Mouse (Mus musculus): Measurements from ENCODE around the gene Mst1.

Gene Mst1

DNA sequence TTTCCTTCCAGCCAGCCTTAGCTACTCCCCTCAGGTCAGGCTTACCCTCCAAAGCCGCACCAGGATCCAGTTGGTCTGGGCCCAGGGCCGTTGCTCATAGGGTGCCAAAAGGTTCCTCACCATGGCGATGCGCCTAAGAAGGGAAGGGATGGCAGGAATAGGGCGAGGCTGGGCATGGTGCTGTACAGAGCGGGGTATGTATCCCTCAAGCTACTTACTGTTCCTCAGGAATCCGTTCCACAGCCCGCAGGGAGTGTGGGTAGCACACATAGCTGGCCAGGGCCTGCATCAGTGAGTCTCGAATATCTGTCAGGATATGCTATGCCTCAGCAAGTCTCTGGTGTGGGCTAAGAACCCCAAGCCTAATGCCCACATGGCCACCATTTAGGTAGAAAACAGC is 21.9 kb upstream of the Mst1 start:
- no peak for DNase-seq

DNA sequence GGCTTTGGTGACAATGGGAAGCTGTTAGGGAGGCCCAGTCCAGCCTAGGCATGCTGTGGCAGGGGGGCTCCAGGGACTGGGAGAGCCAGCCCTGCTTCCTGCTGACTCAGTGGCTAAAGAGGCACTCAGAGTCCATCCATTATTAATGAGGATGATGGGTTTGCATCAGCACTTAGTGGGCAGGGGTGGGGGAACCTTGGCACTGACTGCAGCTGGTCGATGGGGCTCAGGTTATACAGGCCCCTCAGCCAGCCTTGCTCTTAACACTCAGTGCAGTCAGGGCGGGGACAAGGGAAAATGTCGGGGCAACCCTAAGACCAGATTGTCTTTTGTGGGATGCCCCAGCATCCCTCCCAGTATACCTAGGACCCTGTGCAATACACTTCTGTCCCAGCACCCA is 18.1 kb upstream of the Mst1 start:
- no peak for DNase-seq

DNA sequence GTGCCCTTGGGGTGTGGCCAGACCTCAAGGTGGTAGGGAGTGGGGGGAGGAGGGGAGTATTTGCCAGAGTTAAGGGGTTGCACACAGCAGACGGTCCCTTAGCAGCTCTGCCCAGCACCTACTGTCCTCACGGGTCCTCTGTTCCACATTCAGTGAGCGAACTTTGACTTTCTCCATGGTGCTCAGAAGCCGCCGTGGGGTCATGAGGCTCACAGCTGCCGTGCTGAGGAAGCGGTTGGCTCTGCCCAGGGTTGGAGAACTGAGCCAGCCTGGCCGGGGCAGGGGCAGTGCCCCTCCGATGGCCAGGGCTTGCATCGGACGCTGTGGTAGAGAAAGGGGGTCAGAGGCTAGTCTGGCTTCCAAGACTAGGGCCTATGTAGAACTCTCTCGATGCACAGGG is 16.9 kb upstream of the Mst1 start:
- DNase-seq, result no peak

DNA sequence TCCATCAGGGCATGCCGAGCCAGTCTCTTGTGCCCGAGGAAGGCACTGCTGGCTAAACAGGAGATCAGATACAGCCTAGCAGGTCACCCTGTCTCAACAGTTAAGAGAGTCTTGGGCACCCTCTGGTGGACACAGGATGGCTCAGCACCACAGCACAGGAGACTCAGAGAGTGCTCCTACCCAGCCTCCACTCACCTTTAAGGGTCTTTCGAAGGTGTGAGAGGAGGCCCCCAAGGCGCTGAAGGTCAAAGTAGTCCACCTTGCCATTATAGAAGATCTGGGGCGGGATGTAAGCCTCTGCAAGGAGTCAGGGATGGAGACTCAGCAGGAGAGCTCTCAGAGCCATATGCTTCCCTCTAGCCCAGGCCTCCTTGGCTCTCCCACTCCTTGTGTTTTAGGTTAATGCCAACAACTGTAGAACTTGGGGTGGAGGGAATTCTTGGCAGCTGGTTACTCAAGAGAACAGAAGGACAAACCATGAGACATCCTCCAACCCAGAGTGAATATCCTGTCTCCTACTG is 14.7 kb upstream of the Mst1 start:
- DNase-seq, result peak; percentile 59 to 69

DNA sequence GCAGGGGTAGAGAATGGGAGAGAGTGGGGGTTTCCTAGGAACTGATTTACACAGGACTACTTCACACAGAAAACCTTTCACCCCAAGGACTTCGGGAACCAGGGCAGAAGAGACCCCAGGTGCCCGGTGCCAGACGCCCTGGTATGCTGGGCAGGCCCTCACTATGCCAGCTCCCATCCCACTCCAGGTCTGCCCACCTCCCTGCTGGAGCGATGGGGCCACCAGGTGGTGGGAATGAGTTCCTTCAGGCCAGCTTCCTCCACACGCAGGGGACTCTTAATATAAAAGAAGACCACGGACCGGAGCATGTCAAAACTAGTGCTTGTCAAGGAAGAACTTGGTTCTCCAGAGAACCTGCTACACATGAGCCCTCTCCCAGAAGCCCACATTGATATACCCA is 13.0 kb upstream of the Mst1 start:
- DNase-seq, result no peak

DNA sequence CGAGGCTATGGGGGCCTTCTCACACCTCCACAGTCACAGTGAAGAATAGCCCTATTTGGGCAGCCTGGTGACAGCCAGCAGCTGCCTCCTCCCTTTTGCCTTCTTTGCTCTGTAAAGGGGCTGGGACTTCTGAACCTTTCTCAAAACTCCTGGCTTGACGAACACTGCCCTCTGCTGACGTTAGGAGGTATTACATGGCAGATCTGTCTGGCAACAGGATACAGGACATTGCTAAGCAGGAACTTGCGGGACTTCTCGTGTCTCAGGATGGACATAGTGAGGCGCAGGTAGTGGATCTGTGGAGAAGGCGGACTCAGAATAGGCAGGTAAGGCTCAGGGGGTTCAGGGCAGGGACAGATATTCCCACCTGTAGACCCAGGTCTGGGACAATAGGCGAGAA is 12.3 kb upstream of the Mst1 start:
- DNase-seq, result peak; percentile 88

DNA sequence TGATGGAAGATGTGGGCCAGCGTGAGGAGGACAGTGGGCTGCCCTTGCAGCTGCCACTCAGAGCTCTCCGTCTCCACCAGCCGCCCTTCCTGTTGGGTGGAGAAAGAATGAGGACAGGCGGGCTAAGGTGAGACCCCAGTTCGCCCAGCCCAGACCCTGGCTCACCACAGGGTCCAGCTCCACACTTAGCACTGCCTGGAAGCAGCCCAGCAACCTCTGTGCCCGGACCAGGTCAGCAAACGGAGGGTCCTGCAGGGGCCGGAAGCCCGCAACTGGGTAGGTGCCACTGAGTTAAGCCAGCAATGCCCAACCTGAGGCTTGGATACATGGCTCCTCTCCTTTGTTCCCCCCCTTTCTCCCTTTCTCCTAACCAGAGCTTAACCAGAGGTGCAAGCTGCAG is 11.2 kb upstream of the Mst1 start:
- no peak for DNase-seq

DNA sequence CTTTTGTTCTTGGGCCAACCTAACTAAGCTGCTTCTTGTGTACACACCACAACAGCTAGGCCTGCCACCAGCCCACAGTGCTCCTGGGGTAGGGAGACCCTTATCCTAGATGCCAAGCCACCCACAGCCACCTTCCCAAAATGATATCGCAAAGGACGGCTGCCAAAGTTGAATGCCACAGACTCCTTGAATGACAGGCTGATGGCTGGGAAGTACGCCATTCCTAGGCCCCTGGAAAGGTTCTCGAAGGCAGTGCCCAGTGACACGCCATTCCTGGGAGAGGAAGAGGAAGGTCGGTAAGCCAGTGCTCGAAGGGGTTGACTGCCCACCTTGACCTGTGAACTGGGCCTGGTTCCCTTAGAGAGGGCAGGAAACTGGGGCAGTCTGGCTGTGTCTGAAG is 10.7 kb upstream of the Mst1 start:
- DNase-seq, result no peak

DNA sequence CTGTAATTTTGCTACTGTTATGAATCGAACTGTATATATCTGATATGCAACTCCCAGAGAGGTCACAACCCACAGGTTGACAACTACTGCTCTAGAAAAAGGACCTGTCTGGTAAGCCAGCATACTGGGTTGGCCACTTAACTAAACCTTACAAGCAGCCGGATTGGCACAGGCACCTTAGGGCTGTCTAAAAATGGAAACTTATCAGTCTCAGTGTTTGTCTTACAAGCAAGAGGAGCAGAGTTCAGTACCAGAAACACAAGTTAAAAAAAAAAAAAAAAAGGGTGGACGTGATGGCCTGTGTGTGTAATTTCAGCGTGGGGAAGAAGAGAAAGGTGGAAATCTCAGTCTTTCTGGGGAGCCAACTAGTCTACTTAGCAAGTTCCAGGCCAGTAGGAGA is 8.4 kb upstream of the Mst1 start:
- no peak for DNase-seq

DNA sequence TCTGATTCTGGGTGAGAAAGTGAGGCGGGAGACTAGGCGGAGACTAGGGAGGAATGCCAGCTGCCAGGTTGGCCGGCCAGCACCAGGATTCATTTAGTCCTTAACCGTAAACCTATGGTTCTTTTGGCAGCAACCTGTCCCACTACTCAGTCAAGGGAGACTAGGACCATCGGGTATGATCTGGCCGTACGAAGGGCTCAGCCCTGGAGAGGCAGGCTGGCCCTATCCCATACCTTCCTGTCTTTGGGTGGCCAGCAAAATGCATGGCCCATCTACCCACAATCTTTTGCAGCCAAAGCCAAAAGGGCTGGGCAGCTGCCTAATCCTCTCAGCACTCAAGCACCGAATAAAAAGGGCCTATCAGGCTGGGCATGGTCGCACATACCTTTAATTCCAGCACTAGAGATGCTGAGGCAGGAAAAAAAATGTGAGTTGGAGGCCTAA is 7.7 kb upstream of the Mst1 start:
- no peak for DNase-seq

DNA sequence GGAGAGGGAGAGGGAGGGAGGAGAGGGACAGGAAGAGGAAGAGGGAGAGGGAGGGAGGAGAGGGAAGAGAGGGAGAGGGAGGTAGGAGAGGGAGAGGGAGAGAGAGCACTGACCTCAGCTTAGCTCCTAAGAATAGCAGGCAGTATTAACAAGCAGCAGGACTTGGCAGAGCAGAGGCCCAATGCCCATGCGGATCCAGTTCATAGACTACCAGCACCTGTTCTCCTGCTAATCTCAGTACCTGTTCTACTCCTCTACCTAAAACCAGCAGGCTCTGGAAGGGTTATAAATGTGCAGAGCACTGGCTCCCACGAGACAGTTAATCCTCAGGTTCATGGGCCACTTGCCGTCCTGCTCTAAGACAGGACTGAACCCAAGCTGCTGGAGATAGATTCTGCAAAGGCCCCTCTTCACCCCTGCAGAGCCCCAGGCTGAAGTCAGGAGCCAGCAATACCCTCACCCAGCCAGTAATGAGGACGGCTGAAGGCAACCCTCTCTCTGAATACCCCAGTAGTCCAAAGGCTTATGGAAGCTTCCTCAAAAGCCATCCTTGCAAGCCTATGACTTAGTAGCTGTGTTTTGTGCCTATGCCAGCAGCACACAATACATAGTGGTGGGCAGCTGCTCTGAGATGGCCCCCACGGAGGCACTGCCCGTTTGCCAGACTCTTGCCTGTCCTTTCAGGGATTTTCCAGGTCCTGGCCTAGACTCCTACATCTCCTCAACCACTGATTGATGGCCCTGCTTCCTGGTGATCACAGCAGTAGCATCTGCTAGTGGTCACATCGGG is 6.9 kb upstream of the Mst1 start:
- no peak for DNase-seq

DNA sequence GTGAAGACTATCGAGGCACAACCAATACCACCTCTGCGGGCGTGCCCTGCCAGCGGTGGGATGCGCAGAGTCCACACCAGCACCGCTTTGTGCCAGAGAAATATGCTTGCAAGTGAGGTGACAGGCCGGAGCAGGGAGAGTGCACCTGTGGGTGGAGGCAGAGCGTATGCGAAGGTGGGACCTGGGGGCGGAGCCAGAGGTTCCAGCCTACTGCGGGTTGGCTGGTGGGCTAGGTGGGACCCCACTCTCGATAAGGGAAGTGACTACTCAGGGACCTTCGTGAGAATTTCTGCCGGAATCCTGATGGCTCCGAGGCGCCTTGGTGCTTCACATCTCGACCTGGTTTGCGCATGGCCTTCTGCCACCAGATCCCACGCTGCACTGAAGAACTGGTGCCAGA is 2.3 kb downstream of the Mst1 start:
- no peak for DNase-seq

DNA sequence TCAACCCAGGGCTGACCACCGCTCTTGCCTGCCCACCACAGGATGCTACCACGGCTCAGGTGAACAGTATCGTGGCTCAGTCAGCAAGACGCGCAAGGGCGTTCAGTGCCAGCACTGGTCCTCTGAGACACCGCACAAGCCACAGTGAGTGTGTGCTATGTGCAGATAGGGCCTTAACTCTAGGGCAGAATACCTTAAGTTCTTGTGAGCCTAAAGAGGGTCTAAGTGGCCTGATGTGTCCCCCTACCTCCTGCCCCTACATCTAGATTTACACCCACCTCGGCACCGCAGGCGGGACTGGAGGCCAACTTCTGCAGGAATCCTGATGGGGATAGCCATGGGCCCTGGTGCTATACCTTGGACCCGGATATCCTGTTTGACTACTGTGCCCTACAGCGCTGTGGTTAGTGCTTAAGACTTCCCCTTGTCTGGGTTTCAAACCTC is 2.8 kb downstream of the Mst1 start, which contains the start of gene Rnf123:
TSS of gene Rnf123 (minus strand) at position 359 of the 444 bp plus-strand sequence.
- peak; percentile 36 to 41 for DNase-seq

DNA sequence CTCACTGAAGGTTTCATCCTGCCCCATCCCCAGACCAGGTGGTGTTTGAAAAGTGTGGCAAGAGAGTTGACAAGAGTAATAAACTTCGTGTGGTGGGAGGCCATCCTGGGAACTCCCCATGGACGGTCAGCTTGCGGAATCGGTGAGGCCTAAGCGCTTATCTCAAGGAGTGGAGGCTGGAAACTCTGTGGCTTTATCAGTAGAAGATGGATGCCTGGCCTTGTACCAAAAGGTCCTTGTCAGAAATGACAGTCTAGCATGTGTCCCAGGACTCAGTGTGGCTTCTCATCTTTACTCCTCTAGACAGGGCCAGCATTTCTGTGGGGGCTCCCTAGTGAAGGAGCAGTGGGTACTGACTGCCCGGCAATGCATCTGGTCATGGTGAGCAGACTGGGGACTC is 3.3 kb downstream of the Mst1 start:
- no peak for DNase-seq

DNA sequence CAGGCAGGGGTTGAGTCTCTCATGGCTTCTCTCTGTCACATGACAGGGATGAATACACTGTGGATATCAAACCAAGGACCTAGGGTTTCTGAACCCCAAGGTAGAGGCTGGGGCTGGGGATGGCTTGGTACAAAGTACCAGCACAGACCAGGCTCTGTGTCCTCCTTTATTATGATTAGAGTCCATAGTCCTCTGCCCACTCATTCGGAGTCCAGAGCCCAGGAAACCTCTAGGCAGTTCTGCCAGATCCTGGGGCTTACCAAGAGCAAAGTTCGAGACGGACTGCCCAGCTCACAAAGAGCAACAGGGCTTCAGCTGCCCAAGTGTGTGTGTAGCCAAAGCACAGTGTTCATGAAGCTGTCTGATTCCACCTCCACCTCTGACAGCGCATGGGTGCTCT is 5.0 kb downstream of the Mst1 start:
- no peak for DNase-seq

DNA sequence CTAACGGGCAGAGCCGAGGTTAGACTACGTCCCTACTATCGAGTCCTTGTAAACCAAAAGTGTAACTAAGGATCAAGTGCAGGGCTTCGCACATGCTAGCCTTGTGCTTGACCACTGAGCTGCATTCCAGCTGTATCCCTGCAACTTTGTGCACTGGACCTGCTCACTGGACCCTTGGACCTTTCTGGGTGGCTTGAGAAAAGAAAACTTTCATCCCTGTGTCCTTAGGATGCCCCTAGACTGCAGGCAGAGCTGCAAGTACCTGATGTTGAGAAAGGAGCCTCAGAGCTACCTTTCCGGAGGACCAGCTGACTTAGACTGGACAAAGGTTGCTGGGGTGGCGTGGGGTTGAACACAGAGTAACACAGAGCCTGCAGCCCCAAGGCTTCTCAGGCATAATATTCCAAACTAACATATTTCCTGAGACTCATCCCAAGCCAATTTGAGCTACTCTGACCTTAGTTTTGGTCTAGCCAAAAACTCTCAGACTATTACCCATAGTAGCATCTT is 10.4 kb downstream of the Mst1 start:
- no peak for DNase-seq

DNA sequence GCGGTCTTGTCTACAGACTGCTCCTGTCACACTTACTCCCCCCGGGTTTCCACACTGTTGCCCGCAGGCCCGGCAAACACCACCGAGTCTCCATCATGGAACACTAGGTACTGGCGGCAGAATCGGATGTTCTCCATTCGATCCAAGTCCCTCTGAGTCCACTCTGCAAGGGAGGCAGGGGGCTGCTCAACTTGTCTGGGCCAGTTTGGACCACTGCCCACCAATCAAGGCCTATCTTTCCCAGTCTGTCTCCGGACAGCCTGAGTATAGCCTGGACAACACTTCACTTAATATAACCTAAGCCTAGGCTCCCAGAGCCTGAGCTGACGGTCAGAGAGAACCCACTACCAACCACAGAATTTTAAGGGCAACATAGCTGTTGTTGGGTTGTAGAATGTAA is 13.3 kb downstream of the Mst1 start:
- no peak for DNase-seq

DNA sequence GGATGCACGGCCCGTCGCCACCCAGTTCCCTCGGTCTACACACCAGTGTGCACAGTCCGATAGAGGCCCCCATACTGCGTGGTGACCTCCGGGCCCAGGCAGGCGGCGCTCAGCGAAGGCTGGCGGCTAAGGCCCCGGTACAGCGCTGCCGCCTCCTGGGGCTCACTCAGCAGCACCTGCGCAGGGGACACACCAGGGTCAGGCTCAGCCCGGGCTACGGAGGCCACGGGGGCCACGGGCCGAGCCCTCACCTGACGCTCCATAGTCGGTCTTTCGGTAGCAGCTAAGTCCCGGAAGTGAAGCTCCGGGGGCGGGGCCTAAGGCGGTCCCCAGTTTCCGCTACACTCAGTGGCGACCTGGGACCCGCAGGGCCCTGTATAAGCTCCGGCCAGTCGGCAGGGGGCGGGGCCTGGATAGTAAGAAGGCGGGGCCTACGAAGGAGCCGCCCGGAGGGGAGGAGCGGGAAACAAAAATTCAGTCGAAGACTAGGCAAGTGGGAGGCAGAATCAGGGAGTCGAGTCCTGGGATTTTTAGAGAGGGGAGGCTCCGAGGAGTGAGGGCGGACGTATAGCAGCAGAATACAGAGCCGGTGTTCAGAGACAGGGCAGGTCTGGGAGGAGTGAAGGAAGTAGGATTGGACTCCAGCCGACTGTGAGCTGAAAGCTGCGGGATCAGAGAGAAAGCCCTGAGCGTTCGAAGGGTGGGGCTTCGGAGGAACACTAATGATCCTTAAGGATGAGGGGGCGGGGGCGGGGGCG is 14.1 kb downstream of the Mst1 start, which contains the start of gene Apeh:
TSS of gene Apeh (minus strand) at position 423 of the 758 bp plus-strand sequence.
- DNase-seq, result peak; percentile 98

DNA sequence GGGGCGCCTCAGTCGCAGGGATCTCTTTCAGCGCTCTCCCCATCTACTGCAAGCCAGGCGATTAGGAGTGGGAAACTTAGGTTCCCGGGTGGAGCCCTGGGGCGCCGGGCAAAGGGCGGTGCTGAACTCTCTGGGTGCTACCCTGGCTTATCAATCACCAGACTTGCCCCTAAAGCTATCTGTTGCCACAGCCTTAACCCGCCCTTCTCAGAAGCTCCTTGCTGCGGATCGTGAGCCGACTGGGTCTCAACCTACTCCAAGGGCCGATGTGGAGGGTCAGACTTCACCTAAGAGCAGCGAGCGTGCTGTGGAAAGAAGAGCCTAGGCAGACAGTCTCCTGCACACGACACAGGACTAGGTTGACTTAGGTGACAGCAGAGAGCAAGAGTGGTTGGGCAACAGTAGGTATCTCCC is 14.8 kb downstream of the Mst1 start:
- peak; percentile 30 for DNase-seq

DNA sequence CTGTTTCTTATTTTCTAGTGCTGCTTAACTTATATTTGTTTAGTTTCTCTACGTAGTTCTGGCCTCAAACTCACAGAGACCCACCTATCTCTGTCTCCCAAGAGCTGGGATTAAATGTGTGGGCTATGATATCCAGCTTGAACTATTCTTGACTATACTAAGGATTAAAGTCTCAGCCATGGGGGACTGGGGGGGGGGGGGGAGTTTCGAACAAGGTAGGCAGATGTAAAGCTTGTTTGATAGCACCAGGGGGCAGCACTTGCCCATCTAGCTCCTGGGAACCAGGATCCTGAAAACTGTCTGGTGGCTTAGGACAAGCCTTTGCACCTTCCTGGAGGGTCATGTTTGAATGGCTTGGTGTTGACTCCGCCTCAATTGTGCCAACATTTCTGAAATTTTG is 15.3 kb downstream of the Mst1 start:
- DNase-seq, result peak; percentile 74

DNA sequence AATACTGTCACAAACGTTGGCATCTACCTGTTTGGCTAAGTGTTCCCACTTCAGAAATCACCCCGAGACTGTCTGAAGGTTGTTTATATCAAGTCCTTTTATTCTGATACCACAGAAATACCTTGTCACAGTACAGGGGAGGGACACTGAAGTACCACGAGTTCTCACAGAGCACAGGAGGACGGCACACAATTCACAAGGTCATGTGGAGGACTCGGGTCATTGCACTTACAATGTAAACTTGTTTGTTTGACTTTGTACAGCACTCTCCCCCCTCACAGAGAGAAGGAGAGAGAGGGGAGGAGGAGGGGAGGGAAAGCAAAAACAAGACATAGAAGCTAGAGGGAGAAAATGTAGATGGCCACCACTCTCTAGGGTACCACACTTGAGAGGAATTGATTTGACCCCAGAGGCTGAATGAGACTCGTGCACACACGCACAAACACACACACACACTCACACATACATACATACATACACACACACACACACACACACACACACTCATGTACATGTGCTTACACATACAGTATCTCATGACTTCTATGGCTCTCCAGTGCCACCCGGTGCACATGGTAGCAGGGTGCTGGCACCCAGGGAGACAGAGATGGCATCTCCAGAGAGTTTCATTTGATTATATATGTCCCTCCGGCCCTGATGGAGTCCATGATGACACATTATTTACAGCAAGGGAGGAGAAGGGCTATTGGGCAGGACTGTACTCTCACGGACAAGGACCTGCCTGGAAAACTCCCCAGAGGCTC is 15.9 kb downstream of the Mst1 start:
- no peak for DNase-seq

DNA sequence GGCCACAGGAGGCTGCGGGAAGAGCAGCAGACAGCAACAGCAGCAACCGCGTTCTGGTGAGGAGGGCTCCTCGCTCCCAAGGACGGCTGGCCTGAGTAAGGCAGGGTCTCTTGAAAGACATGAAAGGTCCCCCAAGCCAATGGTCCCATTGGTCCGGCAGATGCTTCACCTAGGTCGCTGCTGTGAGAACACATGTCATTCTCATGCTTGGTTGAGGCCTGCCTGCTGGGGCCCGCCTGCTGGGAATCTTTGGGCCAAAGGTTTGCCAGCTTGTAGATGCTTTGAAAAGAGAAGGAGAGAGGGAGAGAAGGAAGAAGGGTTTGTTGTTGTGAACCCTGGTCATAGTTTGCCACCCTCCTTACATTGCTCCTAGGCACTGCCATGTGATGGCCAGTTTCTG is 19.4 kb downstream of the Mst1 start:
- no peak for DNase-seq

All from B cell, adult 2 months (primary cell).